Mouse (Mus musculus) myocyte (in vitro differentiated cells): ENCODE measurements around the gene Gm1113.

Source experiments
- CEBPB ChIP-seq: IDR thresholded peaks from 2 replicates; pipeline ENCODE4 v1.6.1; 2011; ENCODE audit warnings: mild to moderate bottlenecking, moderate library complexity; ENCODE audit not compliant: poor library complexity, insufficient read depth, severe bottlenecking
- MAX ChIP-seq: IDR thresholded peaks from one replicate; pipeline ENCODE4 v1.6.1; 2011; ENCODE audit warnings: low read depth, mild to moderate bottlenecking, control low read depth
- MYOD1 ChIP-seq, 3 experiments: IDR thresholded peaks; one replicate each; pipeline ENCODE4 v1.6.1; 2011; ENCODE audit warnings: control low read depth in 2 of 3, low read depth in 2 of 3, mild to moderate bottlenecking in 2 of 3, moderate library complexity in 1 of 3; ENCODE audit not compliant: insufficient read length in 2 of 3, control insufficient read depth in 1 of 3
- MYOG ChIP-seq, 3 experiments: IDR thresholded peaks; one replicate each; pipeline ENCODE4 v1.6.1; 2011; ENCODE audit warnings: control low read depth in 2 of 3, low read depth in 2 of 3, mild to moderate bottlenecking in 2 of 3; ENCODE audit not compliant: insufficient read length in 2 of 3, control insufficient read depth in 1 of 3, insufficient read depth in 1 of 3
- POLR2A ChIP-seq: IDR thresholded peaks from one replicate; pipeline ENCODE4 v1.6.1; 2011; ENCODE audit warnings: low read depth, mild to moderate bottlenecking, control low read depth, moderate library complexity; ENCODE audit not compliant: insufficient read length
- TCF12 ChIP-seq: IDR thresholded peaks from one replicate; pipeline ENCODE4 v1.6.1; 2011; ENCODE audit warnings: mild to moderate bottlenecking, control low read depth; ENCODE audit not compliant: poor library complexity, insufficient read depth, severe bottlenecking
- TCF3 ChIP-seq: IDR thresholded peaks from one replicate; pipeline ENCODE4 v1.6.1; 2011; ENCODE audit warnings: low read depth, control low read depth; ENCODE audit not compliant: insufficient read length
- USF1 ChIP-seq: IDR thresholded peaks from one replicate; pipeline ENCODE4 v1.6.1; 2011; ENCODE audit warnings: low read depth, mild to moderate bottlenecking, control low read depth, moderate library complexity

- no peak for TF ChIP-seq USF1
- TF ChIP-seq POLR2A: no peak
- no peak for TF ChIP-seq MYOD1 (IDR thresholded peaks at IDR 0.05; ENCODE audit: control insufficient read depth in 1 of 3, insufficient read length in 2 of 3, low read depth in 2 of 3)
- no peak for TF ChIP-seq CEBPB
- no peak for TF ChIP-seq TCF3
- no peak for TF ChIP-seq MYOG (IDR thresholded peaks at IDR 0.05; ENCODE audit: control insufficient read depth in 1 of 3, insufficient read depth in 1 of 3, insufficient read length in 2 of 3, low read depth in 2 of 3)
- TF ChIP-seq TCF12: no peak
- TF ChIP-seq MAX: no peak
Observed at GRCm38 (mm10) chr9:35494937-35495336, 23.1 kb downstream of the Gm1113 start.
